Mouse (Mus musculus) A20 (cell line): ENCODE data around the gene Myo15.
"Not testable (repeated sequence)": the region's sequence is repeated elsewhere in the genome, so short reads cannot be mapped to it uniquely, and the experiment has no call there.

ENCODE experiments used
- DNase-seq: peaks from one replicate; pipeline ENCODE4 v3.0.0-alpha.2; 2011; ENCODE audit warnings: low read depth, low spot score

Myo15 gene

DNA sequence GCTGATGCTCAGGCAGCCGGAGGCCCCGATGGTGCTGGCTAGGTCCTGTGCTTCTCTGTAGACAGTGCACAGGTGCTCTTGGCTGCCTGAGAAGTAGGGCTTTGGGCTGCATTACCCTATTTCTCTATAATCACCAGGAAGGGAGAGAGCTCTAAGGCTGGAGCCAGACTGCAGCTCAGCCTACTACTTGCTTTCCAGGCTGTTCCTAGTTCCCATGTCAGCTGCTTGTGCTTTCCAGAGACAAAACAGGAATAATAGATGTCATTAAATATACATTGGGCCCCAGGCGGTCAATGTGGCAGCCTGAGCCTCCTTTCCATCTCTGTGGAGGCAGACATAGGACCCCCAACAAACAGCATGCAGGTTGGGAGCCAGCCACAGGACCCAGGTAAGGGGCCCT is at the start of gene Myo15:
Myo15 (plus strand) TSS at position 301 of the 400 bp plus-strand sequence.
- no peak for DNase-seq

DNA sequence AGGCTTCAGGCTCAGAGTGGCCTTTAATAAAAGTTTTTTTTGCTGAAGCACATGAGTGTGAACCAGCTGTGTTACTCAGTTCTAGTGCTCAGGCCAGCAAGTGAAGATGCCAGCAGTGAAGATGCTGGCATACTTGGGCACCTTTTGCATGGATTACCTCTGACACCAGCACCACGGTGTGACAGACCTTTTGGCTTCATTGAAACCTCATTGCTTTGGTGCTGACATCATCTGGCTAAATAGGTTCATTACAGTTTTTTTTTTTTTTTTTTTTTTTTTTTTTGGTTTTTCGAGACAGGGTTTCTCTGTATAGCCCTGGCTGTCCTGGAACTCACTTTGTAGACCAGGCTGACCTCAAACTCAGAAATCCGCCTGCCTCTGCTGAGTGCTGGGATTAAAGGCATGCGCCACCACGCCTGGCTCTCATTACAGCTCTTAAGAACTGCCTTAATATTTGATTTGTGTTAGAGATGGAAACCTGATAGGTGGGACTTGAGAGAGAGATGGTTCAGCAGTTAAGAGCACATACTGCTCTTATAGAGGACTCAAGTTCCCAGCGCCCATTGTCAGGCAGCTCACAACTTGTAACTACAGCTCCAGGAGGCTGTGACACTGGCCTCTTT is 47.0 kb upstream of the Myo15 start:
- DNase-seq = peak; percentile 56

DNA sequence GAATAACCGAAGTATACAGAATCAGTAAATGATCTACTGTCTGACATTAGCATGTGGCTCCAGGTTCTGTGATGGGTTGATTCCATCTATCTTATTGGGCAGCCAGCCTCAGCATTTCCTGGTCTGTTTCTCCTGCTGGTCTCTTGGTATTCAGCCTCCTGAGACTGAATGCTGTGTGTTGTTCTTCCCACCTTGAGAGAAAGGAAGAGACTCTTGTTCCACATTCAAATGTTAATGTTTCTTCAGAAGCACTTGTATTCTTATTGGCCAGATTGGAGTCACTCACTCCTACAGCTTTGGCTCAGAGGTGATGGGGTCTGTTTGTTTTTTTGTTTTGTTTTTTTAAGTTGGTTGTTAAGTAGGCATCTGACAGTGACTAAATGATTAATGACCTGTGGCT is 46.1 kb upstream of the Myo15 start:
- DNase-seq = no peak

DNA sequence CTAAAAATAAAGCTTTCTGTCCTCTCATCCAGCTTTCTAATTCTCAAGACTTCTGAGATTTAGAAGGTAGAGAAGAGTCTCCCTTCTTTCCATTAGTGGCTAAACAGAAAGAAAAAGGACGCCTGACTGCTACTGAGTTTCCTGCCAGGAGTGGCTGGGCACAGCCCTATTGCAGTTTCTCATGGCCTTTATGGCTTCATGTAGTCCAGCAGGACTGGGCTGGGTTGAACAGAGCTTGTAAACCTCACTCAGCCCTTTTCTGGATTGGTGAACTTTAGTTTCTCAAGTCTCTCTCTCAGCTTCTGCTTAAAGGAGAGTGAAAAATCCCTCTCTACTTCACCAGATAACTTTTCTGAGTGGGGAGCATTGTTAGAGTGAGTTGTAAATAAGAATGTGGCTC is 42.7 kb upstream of the Myo15 start:
- DNase-seq = no peak

DNA sequence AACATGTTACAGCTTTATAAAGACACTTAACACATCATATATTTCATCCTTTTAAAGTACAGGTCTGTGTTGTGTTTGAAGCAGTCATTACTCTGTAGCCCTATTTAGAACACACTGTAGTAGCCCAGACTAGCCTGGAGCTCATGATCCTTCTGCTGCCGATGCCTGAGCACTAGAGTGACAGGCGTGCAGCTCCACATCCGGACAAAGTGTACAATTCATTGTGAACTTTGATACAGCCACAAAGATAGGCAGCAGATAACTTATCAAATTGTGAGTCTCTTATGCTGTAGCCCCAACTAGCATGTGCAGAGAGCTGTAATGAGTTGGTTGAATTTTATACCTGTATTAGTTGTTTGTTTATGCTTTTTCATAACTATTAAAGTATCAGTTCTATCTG is 41.5 kb upstream of the Myo15 start:
- DNase-seq = no peak

DNA sequence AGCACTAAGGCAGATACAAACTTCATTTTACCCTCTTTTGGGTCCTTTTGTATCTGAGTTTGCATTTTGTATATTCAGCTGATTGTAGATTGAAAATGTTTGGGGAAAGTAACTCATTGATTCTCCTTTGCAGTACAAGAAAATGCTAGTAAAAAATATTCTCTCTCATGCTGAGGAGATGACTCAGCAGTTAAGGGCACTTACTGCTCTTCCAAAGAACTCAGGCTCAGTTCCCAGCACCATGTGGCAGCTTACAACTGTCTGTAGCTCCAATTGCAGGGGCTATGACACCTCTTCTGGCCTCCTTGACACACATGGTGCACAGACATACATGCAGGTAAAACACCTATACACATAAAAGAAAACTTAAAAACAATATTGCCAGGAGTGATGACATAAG is 35.6 kb upstream of the Myo15 start:
- no peak for DNase-seq

DNA sequence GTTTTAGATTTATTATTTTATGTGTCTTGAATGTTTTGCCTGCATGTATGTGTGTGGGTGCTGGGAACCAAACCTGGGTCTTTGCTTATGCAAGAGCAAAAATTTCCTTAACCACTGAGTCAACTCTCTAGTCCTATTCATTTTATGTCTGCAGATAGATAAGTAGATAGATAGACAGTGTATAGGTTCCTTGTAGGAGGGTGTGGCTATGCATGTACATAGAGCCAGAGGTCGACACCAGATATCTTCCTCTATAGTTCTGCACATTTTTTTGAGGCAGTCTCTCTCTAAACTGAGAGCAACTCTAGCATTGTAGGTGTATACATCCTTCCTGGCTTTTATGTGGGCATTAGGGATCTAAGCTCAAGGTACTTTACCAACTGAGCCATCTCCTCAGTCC is 34.0 kb upstream of the Myo15 start:
- DNase-seq = no peak

DNA sequence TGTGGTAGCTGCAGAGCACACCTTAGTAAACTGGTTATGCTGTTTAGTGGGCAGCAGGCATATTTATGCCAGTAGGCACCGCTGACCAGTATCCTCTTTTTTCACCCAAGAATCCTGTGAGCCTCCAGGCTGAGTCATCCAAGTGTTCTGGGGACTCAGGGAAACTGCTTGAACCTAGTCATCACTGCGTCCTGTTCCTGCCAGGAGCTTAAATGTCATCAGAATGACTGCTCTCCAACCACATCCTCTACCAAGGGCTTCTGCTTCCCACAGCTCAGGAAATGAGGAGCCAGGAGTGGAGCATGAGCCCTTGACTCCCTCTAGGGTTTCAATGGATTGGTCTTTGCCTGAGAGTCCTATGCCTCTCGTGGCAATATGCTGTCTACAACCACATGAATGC is 32.5 kb upstream of the Myo15 start:
- no peak for DNase-seq

DNA sequence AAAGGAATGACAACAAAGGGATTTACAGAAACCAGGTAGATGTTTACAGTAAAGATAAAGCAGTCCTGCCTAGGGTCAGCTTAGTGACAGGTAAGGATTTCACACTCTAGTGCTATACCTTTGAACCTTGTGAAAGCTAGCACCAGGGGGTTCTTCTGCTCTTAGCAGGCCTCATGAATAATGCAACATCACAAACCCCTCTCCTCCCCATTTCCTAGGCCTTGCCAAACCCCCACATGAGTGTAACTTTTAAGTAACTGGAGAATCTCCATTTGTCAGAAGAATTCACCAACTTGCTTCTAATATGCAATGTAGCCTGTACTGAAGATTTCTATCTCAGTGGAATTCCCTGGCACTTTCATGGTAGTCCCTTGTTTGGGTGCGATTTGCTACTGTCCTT is 29.5 kb upstream of the Myo15 start:
- DNase-seq = not testable (repeated sequence)

DNA sequence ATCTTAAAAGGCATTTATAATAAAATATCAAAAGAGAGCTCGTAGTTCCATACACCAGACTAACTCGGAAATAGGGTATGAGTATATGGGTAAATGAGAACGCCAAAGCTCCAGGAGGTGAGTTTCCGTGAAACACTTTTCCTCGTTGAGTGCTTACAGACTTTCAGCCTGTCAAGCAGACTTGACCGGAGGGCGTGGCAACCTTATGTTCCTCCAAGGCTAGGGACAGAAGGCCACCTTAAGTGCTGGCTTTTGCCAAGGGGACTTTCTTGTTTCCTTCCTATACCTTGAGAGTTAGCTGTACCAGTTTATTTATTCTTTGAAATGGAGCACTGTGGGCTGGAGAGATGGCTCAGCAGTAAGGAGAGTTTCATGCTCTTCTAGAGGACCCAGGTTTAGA is 29.0 kb upstream of the Myo15 start:
- no peak for DNase-seq

DNA sequence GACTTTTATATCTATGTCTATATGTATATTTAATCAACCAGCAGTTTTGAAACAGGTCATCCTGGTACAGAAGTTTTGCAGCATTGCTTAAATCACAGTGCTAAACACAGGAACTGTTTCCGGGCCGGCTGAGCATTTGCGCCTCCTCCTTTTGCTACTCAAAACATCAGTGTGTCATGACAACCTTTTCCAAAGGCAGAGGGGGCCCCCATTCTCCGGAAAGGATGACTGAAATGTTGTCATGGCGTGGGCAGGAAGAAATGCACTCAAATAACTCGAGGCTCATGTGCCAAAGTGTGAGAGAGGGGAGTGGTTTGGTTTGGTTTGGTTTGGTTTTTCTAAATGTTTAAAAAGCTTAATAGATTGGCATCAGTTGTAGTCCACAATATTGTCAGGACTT is 26.2 kb upstream of the Myo15 start:
- no peak for DNase-seq

DNA sequence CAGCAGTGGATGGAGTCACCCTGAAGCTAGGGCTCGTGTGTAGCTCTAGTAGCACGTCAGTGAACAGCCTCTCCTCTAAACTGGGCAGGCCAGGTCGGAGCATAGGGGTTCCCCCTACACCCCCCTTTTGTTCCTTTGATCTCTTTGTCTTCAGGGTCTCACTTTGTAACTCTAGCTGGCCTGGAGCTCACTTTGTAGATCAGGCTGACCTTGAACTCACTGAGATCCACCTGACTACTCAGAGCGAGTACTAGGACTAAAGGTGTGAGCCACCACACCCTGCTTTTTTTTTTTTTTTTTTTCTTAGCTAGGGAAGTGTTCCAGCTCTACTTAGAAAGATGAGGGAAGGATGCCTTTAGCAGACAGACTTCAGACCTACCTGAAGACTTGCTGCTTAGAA is 25.1 kb upstream of the Myo15 start:
- DNase-seq = no peak

DNA sequence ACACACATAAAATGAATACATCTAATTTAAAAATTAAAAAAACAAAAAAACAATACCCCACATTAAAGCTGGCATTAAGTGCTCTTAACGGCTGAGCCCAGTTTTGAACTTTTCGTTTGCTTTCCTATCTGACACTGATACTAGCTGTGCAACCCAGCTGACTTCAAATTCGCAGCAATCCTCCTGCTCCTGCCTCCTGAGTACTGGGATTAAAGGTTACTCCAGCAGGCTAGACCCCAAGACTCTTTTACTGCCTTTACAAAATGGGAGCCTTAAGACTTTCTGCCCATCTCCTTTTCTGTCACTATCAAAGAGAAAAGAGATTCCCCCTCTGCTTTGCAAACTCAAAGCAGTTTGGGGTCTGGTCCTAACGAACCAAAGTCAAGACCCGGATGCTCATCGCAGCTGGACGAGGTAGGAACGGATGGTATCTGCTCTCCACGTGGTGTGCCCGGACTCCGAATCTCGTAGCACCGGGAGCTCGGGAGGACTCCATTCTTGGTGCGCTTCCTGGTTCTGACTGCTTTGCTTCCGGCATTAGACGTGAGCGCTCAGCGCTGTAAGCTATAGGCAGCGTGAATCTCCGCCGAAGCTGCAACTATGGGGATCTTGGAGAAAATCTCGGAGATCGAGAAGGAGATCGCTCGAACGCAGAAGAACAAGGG is 14.9 kb upstream of the Myo15 start, which contains the start of gene Drg2:
Drg2 (plus strand) TSS at position 512 of the 665 bp plus-strand sequence.
- DNase-seq = peak; percentile 93

DNA sequence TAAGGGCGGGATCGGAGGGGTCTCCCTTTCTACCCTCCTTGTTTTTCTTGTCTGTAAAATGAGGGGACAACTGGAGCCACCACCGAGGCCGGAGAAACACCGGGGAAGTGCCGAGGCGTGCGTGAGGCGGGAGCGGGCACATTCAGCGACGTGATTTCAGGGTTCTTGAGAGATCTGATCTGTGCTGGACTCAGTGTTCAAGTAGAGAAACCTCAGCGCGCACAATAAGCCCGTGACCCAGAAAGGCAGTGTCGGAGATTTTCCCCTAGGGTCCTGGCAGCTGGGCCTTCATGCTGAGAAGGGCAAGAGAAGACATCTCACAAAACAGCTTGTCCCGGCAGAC is 14.4 kb upstream of the Myo15 start:
- no peak for DNase-seq

DNA sequence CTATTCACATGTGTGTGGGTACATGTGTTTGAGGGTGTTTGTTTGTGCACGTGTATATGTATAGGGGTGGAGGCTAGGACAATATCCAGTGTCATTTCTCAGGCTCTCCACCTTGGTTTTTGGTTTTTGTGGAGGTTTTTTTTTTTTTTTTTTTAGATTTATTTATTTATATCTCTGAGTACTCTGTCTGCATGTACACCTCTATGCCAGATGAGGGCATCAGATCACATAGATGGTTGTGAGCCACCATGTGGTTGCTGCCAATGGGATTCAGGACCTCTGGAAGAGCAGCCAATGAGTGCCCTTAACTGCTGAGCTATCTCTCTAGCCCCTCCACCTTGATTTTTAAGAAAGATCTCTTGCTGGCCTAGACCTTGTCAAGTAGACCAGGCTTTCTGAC is 11.2 kb upstream of the Myo15 start:
- no peak for DNase-seq

DNA sequence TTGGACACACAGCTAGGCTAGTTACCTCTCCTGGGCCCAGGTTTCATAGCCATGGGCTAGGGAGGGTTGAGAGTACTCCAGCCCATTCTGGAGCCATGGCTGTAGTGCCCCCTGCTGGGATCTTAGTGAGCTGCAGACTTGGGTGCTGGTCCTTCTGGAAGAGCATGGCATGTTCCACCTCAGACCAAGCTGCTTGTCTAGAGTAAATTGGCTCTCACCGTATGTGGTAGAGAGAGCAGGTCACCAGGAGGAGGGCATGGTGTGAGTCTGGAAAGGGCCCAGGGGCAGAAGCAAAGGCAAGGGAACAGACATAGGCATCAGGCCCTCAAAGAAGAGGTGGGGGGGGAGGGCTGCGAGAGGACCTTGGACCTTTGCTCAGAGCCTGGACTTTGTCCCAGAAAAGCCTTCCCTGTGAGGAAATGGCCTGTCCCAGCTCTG is 3.2 kb upstream of the Myo15 start:
- DNase-seq = peak; percentile 55

DNA sequence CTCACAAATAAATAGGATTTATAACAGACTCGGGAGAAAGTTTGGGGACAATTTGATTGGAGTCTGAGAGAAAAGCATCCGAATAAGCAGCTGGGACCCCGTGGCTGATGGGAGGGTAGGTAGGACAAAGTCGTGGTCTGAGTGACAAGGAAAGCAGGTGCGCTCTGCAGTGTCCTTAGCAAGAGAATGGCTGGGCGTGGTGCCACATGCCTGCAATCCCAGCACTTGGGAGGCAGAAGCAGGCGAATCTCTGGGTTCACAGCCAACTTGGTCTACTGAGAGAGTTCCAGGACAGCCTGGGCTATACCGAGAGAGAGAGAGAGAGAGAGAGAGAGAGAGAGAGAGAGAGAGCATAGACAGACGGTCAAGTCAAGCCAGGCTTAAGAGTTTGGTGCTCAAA is 1.6 kb downstream of the Myo15 start:
- no peak for DNase-seq

DNA sequence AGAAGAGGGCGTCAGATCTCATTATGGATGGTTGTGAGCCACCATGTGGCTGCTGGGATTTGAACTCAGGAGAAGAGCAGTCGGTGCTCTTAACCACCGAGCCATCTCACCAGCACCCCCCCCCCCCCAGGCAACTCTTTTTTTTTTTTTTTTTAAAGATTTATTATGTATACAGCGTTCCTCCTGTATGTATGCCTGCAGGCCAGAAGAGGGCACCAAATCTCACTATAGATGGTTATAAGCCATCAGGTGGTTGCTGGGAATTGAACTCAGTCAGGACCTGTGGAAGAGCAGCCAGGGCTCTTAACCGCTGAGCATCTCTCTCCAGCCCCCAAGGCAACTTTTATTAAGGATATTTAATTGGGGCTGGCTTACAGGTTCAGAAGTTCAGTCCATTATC is 5.4 kb downstream of the Myo15 start:
- DNase-seq = no peak

DNA sequence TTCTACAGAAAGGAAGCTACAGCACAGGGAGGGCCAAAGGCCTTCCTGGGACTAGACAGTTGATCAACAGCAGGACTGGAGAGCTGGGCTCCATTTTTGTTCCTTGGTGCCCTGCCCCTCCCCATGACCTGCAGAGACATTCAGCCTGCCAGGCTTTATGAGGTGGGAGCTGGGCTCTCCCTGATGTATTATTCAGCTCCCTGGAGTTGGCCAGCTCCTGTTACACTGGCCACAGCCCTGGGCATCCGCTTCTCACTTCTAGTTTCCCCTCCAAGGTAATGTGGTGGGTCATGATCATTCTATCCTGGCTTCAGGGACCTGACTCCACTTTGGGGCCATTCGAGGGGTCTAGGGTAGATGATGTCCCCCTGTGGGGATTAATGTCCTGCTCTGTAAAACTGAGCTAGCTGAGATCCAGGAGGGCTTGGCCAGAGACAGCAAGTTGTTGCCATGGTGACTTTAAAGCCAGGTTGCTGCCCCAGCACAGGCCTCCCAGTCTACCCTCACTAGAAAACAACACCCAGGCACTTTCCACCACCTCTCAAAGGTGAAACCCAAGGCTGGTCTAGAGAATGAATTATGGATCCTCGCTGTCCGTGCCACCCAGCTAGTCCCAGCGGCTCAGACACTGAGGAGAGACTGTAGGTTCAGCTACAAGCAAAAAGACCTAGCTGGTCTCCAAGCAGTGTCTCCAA is 6.7 kb downstream of the Myo15 start:
- no peak for DNase-seq

DNA sequence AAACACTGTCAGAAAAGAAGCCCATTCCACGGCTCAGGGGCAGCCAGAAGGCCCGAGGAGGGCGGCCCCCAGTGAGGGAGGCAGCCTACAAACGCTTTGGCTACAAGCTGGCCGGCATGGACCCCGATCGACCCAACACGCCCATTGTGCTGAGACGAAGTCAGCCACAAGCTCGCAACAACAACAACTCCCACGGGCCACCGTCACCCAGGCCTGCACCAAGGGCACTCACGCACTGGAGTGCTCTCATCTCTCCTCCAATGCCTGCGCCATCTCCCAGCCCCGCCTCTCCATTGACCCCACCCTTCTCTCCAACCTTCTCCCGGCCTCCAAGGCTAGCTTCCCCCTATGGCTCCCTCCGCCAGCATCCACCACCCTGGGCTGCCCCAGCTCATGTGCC is 9.0 kb downstream of the Myo15 start:
- no peak for DNase-seq

DNA sequence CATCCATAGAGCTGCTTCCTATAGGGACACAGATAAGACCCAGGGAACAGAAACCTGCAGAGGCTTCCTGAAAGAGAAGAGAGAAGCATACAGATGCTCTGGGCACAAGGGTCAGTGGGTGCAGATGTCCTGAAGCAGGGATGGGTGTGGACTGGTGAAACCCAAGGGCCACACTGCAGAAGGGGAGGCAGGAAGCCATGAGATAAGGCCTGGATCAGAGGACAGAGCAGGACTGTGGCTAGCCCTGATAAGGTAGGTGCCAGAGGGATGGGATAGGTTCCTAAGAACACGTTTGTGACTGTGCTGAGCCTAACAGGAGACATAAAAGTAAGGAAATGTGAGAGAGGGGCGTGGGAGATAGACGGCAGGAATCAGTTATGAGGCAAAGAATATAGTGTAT is 17.1 kb downstream of the Myo15 start:
- DNase-seq = no peak

DNA sequence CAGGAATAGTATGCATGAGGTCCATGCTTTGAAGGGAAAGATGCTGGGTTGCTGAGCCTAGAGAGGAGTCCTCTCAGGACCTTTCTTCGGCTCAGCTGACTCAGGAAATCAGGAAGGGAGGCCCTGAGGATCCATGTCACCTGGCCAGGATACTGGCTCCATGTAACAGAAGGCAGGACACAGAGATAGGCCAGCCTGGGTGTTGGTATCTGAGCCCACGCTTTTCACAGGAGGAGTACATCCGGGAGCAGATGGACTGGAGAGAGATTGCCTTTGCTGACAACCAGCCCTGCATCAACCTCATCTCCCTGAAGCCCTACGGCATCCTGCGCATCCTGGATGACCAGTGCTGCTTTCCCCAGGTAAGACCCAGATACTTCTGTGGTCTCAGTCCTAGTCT is 23.6 kb downstream of the Myo15 start:
- DNase-seq = no peak

DNA sequence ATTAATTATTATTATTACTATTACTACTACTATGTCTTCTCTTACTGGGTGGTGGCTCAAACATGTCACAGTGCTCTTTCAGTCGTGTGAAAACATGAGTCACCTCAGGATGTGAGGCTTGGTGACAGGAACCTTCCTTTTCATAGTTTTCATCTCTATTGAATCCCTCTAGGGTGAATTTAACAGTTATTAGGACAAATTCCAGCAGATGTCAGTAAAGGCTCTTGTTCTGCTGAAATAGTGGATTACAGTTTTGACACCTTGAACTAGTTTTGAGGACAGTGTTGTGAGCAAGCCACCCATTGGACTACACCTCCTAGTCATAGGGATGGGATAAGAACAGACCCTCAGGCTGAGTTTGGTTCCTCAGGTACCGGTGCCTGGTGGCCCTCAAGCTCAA is 26.6 kb downstream of the Myo15 start:
- no peak for DNase-seq
